Mouse (Mus musculus) 416B (cell line): ENCODE results near the gene Ercc2.

ENCODE experiments used
- DNase-seq: peaks from one replicate; pipeline ENCODE4 v3.0.0; 2011; ENCODE audit warnings: low read depth

Ercc2 gene

DNA sequence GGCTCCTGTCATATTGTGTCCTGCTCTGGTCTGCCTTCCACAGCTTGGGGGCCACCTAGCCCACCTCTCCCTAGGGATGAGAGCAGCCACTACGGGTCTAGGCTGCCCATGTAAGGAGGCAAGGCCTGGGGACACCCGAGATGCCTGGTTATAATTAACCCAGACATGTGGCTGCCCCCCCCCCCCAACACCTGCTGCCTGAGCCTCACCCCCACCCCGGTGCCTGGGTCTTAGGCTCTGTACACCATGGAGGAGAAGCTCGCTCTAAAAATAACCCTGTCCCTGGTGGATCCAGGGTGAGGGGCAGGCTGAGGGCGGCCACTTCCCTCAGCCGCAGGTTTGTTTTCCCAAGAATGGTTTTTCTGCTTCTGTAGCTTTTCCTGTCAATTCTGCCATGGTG lies 27.9 kb downstream of the Ercc2 start:
- DNase-seq = no peak

DNA sequence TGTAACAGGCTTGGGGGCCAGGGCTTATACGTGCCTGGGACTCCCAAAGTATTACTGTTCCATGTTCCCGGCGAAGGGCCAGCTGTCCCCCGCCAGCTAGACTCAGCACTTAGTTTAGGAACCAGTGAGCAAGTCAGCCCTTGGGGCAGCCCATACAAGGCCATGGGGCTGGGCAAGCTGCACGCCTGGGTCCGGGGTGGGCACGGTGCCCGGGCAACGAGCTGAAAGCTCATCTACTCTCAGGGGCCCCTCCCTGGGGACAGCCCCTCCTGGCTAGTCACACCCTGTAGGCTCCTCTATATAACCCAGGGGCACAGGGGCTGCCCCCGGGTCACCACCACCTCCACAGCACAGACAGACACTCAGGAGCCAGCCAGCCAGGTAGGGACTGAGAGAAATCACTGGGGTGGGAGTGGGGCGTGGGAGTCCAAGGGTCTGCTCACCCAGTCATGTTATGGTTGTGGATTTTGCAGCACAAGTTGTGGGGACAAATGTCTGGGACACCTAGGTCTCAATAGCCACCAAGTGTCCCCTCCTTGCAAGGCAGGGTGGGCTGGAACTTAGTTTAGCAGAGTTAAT lies 29.0 kb downstream of the Ercc2 start:
- no peak for DNase-seq

DNA sequence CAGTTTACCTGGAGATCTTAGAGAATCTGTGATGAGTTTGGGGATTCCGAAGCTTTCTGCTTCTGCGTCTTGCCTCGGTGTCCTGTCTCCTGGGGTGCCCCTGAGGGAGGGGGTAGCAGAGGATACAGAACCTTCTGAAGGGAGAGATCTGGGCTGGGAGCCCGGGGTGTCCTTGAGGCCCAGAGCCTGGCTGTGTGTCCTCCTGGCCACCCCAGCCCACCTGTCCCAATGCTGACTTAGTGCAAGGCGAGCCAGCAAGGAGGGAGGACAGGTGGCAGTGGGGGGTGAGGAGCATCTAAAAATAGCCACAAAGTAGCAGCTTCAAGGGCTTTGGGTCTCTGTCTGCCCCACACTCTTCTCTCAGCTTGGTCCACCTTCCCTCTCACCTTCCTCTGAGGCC lies 30.0 kb downstream of the Ercc2 start:
- DNase-seq = no peak

DNA sequence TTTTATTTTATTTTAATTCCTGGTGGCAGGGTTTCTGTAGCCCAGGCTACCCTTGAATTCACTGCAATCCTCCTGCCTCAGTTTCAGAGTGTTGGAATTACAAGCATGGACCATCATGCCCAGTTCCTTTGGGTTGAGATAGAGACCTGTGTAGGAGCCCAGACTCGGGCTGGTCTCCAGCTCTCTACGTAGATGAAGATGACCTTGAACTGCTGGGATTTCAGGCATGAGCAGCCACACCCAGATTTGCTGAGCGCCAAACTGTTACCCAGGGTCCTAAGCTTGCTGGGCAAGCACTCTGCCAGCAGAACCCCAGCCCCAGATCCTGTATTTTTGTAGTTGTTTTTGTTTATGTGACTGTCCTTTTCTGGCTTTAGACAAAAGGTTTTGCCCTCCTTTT lies 31.7 kb downstream of the Ercc2 start:
- no peak for DNase-seq

DNA sequence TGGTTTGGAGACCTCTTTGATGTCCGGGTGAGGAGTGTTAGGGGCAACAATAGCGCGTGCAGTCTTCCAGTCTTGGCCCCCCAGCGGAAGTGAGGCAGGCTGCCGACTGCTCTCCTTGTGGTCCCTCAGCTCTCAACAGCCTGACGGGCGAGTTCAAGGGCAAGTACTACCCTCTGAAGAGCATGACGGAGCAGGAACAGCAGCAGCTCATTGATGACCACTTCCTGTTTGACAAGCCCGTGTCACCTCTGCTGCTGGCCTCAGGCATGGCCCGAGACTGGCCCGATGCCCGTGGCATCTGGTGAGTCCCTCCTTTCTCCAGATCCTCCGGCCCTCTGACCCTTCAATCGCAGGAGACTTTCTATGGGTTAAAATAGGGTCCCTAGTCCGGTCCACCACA lies 34.8 kb downstream of the Ercc2 start:
- peak; percentile 73 for DNase-seq

DNA sequence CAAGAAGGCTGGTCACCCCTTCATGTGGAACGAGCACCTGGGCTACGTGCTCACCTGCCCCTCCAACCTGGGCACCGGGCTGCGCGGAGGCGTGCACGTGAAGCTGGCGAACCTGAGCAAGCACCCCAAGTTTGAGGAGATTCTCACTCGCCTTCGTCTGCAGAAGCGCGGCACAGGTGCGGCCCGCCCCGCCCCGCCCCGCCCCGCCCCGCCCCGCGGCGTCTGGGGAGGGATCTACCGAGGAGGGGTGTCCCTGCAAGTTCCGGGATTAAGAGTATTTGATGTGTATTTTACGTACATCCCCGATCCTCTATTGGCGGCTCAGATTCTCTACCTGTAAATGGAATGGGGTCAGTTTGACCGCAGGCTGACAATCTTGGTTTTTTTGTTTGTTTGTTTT lies 38.3 kb downstream of the Ercc2 start:
- DNase-seq = no peak

DNA sequence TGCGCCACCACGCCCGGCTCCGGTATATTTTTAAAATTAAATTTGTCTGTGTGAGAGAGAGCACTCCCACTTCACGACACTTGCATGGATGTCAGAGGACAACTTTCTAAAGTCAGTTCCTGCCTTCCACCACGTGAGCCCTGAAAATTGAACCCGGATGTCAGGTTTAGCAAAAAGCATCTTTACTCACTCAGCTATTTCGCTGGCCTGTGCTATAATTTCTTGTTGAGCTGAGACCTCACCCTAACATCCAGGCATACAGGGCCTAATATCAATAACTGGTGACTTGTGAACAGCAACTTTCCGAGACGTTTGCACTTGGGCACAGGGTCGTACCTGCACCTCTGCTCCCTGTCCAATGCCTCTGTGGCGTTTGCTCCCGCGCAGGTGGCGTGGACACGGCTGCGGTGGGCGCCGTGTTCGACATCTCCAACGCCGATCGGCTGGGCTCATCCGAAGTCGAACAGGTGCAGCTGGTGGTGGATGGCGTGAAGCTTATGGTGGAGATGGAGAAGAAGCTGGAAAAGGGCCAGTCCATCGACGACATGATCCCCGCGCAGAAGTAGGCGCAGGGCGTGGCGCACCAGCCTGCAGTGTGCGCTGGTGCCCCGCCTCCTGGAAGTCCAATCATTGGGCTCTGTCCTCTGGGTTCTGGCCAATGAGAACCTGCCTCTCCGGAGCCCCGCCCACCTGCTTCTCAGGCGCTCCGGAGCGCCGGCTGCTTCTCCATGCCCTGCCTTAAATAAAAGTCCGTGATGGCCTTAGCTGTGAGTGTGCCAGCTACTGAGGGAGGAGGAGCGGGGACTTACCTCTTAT lies 39.2 kb downstream of the Ercc2 start:
- DNase-seq = no peak

DNA sequence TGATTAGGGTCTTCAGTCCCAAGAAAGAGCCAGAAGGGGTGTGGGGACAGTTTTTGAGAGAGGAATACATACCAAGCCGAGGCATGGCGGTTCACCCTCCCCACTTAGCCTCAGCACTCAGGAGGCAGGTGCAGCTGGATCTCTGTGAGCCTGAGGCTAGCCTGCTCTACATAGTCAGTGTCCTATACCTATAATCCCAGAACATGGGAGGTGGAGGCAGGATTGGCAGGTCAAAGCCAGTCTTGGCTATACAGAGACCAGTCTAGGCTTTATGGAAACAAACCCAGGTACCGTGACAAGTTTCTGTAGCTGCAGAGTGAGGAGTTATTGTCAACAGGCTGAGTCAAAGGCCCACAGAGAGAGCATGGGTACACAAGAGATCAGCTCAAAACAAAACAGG lies 41.3 kb downstream of the Ercc2 start:
- no peak for DNase-seq

DNA sequence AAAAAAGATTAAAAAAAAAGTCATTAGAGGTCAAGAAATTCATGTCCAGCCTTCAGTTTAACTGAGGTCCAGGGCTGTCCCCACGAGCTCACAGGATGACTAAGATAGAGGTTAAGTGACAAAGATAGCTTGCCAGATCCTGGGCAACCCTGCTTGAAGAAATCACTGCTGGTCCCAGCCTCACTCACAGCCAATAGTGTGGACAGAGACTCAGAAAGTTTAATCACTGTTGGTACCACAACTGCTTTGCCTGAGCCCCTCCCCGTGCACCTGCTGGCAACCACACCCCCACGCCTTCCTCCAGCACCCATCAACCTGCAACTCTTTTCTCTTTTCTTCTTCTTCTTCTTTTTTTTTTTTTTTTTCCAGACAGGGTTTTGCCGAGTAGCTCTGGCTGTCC lies 42.2 kb downstream of the Ercc2 start:
- DNase-seq = no peak

DNA sequence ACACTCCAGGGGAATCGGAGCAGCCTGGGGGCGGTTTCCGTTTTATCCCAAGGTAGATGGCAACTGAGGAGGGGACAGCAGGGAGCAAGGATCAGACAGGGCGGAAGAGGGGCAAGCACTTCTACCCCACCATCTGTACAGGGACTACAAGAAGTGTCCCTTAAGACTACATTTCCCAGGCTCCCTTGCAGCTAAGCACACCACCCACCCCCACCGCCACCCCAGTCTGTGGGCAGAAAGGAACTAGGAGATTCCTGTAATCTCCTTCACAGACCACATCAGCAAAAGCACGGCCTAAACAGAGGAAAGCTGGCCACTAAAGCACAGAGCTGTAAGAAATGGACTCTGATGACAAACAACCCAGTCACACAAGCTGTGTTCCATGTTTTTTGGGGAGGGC lies 44.5 kb downstream of the Ercc2 start:
- DNase-seq = no peak

DNA sequence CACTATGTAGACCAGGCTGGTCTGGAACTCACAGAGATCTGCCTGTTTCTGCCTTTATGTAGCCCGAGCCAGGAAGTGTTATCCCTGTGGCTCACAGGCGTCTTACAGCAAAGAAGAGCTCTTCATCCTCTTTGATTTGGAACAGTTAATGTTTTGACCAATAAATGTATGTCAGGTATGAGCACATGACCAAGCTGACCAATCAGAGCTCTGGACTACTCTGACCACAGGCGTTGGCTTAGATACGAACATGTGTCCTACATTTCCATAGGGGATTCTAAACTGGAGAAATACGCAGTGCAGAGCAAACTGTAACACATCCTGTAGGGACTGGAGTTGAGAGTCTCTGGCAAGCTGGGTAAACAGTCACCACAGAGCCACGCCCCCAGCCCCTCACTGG lies 45.1 kb downstream of the Ercc2 start:
- DNase-seq = no peak

DNA sequence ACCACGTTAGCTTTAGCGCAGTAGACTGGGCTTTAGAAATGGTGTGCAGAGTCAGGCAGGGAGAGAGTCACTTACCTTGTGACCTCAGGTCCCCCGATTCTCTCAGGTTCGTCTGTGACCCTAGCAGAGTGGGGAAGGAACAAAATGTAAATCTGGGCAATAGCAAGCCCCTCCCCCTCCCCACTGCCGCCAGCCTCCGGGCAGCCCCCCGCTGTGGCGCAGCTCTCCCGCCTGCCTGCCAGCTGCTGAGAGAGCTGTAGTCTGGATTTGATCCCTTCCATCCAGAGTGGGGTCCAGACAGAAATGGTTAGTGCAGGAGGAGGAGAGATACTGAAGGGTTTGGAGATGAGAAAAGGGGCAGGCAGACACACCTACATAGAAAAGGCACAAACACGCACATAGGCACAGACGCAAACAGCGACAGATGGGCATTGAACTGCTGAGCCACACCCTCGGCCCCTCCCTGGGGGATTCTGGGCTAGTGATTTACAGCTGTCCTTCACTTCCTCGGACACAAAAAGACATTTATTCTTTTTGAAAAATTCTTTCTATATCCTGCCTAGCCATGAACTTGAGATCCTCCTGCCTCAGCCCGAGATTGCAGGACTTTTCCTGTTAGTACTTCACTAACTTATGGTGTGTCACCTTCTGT lies 46.3 kb downstream of the Ercc2 start:
- no peak for DNase-seq

DNA sequence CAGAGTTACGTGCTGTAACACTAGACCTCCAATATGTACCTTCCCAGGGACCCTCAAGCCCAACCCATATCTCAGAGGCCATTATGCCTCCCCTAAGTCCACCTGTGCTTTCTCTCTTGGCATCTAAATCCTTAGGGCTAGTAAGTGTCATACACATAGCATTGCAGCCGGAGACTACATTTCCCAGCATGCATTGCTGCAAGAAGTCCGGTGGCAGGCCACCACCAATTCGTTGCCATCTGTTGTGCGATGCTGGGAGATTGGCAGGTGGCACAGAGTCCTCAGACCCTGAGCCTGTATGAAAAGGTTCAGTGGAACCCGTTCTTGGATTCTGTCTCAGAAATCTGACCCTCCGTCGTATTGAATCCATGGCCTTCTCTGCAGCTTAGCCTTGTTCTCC lies 47.9 kb downstream of the Ercc2 start:
- DNase-seq = no peak

DNA sequence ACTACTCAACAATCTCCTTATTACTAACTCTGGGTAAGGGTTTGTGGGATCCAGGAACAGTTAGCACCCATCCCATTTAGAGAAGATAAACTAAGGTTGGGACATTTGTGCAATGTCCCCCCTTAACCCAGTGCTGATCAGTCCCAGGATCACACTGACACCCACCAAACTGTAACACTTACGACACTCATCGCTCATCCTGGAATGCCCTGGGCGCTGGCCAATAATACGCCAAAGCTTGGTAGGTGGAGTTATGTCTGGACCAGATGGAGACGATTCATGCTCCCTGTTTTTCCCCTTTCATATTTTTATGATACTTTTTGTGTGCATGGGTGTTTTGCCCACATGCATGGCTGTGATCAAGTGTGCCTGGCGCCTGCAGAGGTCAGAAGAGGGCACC lies 48.6 kb downstream of the Ercc2 start:
- no peak for DNase-seq

DNA sequence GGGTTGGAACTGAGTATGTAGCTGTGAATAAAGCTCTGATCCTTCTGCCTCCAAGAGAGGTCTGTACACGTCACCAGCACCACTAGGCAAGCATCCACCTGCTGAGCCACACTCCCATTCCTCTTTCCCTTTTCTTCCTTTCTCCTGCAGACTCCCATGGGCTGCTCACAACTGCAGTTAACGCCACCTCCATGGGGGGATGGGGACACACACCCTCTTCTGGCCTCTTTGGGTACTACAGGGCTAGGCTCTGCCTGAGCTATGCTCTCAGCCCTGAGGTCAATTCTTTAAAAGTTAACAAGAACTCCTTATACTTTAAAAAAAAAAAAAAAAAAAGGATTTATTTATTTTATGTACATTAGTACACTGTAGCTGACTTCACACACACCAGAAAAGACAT lies 50.7 kb downstream of the Ercc2 start:
- DNase-seq = no peak

DNA sequence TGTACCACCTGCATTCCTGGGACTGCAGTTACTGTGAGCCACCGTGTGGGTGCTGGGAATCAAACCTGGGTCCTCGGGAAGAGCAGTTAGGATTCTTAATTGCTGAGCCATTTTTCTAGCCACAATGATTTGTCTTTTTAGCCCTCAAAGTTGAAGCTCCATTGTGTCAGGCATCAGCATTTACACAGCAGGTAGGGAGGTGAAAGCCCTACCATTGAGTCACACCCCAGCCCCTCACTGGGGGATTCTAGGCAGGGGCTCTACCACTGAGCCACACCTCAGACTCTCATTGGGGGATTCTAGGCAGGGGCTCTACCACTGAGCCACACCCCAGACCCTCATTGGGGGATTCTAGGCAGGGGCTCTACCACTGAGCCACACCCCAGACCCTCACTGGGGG lies 54.5 kb downstream of the Ercc2 start:
- DNase-seq = no peak

DNA sequence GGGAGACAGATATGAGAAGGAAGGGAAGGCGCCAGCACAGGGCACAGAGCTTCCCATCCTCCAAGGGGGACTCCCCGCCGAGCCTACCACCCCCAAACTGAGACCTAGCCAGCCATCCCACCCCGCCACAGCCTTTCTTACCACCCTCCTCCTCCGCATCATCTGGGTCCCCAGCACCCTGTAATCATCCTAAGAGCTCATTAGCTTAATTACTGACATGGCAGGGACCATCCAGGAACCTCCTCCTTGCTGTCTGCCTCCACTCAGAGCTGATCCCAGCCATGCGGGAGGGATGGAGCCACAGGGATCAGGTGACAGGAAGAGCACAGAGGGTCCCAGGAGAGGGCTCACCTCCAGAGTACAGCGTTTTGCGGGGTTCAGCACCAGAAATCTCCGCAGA lies 55.2 kb downstream of the Ercc2 start:
- DNase-seq = no peak

DNA sequence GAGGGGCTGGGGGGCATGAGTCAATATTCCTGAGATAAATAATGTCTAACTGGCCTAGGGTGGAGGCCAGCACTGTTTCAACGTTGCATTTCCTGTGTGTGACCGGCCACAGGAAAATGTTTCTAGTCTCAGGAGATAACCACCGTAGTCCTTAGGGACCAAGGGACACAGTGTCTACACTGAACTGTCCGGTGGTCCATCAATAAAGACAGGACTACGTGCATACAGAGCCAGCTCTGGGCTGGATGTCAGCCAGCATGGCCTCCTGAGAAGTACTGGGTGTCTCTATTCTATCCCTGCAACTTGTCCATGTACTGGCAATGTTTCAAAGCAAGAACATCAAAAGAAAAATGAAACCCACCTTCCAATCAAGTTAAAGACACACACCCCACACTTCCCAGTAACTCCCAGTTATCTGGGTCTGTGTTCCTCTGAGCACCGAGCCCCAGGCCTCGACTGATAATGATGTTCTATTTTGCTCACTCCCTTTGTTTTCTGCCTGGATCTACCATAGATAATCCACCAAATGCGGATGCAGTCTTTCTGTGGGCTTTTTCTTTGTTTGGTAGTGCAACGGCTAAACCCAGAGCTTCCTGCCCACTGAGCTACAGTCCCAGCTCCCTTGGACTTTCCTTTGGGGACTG lies 59.8 kb downstream of the Ercc2 start:
- DNase-seq = no peak

DNA sequence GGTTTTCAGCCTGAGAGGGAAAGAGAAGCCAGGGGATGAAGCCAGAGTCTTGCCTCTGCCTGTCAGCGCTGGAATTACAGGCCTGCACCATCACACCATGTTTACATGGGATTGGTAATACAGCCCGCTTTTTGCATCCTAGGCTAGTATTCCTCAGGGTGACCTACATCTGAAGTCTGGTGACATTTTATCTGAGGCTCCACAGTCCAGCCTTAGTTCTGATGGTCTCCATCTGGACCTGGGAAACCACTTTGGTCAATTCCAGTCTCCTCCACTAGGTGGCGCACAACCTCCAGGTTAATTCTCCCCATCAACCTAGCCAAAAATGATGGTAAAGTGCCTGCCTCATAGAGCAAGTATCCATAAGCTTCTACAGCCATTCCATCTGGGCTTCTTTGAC lies 61.5 kb downstream of the Ercc2 start:
- DNase-seq = peak; percentile 75

DNA sequence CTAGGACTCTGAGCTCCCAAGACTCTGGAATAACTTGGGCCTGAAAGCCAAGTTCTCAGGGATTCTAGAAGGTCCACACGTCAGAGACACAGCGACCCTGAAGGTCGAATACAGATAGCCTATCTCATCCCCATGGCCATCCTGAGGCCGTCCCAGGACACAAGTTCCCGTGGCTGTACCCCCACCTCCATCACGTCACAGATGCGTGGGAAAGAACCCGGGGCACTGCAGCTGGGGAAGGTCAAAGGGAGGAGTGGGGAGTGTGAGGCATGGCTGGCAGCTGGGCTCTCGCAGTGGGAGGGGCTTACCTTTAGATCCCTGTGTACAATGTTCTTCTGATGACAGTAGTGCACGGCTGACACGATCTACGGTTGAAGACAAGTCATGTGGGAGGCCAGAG lies 63.0 kb downstream of the Ercc2 start:
- DNase-seq = no peak
